Mouse (Mus musculus): ENCODE results near the gene Mia3. TPM values are rescaled to one million over a fixed set of nuclear protein-coding genes. Genes with fewer than 3 reads are reported as not detected.
A peak's percentile ranks its signal among the peaks of the same experiment; 100 is the strongest.
"Not testable (repeated sequence)": the region's sequence is repeated elsewhere in the genome, so short reads cannot be mapped to it uniquely, and the experiment has no call there.

The Mia3 gene
- total RNA-seq, 2 experiments from 2014 or later, result 105 to 133 TPM

GRCm38 (mm10) chr1:183344886-183345816 lies 24.2 kb downstream of the Mia3 start:
- peak; percentile 85 for DNase-seq

- DNase-seq, result not testable (repeated sequence)
These were observed 26.5 kb downstream of the Mia3 start for GRCm38 (mm10) chr1:183342902-183343301.

GRCm38 (mm10) chr1:183327171-183327570 lies 42.2 kb downstream of the Mia3 start:
- no peak for DNase-seq

GRCm38 (mm10) chr1:183324433-183324832 lies 44.9 kb downstream of the Mia3 start:
- DNase-seq, result no peak

- no peak for DNase-seq
These were observed 45.4 kb downstream of the Mia3 start for GRCm38 (mm10) chr1:183323923-183324322.

GRCm38 (mm10) chr1:183322496-183322895 lies 46.9 kb downstream of the Mia3 start:
- DNase-seq, result not testable (repeated sequence)

GRCm38 (mm10) chr1:183320708-183321107 lies 48.6 kb downstream of the Mia3 start:
- DNase-seq, result no peak

- DNase-seq, result no peak
These were observed 53.6 kb downstream of the Mia3 start for GRCm38 (mm10) chr1:183315783-183316182.

- no peak for DNase-seq
These were observed 57.3 kb downstream of the Mia3 start for GRCm38 (mm10) chr1:183312076-183312475.

GRCm38 (mm10) chr1:183309601-183310000 lies 59.8 kb downstream of the Mia3 start:
- DNase-seq, result peak; percentile 25

- no peak for DNase-seq
These were observed 60.9 kb downstream of the Mia3 start for GRCm38 (mm10) chr1:183308476-183308875.

GRCm38 (mm10) chr1:183307555-183307954 lies 61.8 kb downstream of the Mia3 start:
- no peak for DNase-seq

GRCm38 (mm10) chr1:183299161-183299560 lies 70.2 kb downstream of the Mia3 start:
- DNase-seq, result peak; percentile 95

- DNase-seq, result peak; percentile 28
These were observed 71.4 kb downstream of the Mia3 start for GRCm38 (mm10) chr1:183297886-183298489.

- peak; percentile 39 for DNase-seq
These were observed 71.9 kb downstream of the Mia3 start for GRCm38 (mm10) chr1:183297473-183297885.

GRCm38 (mm10) chr1:183296877-183297383 lies 72.4 kb downstream of the Mia3 start, which contains the start of gene Brox:
Gene Brox, minus strand, starts transcription at chr1:183297269.
- DNase-seq, result peak; percentile 98

- DNase-seq, result peak; percentile 38
These were observed 72.9 kb downstream of the Mia3 start, which contains the start of gene Aida for GRCm38 (mm10) chr1:183296465-183296864. Gene Aida, plus strand, starts transcription at chr1:183296590.

GRCm38 (mm10) chr1:183289576-183289975 lies 79.8 kb downstream of the Mia3 start:
- no peak for DNase-seq

GRCm38 (mm10) chr1:183288351-183288750 lies 81.0 kb downstream of the Mia3 start:
- no peak for DNase-seq
